Mouse (Mus musculus): ENCODE results near the gene Ddc. TPM values are rescaled to one million over a fixed set of nuclear protein-coding genes. Genes with fewer than 3 reads are reported as not detected.

Gene Ddc
- polyA plus RNA-seq, 1 experiment from 2014 or later: 112 TPM

DNA sequence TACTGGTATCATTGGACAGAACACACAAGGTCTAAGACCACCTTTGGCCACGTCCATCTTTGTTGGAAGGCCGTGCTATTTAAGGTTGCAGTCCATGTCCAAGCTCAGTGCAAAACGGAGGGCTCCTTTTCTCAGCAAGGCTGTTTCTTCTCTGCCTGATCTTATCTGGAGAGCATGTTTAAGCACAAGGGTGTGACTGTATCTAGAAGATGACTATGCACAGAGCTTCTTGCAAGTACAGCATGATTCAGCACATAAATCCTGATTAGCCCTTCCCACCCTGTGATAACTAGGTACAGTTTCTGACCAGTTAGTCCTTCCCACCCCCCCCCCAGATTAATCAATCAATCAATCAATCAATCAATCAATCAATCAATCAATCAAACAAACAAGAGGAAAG is 25.4 kb upstream of the Ddc start:
- no peak overlapping the region for H3K9ac ChIP-seq (ENCODE audit: low read length)
- WGBS: 68% methylated on average over 3 of the region's 3 CpGs
- H3K9me3 ChIP-seq (replicated peaks; ENCODE audit: control insufficient read depth, low read length): no peaks in the 10 kb centered on the region
- H3K27me3 ChIP-seq (ENCODE audit: control insufficient read depth, insufficient read depth, low read length): no peaks in the 10 kb centered on the region
- H3K4me1 ChIP-seq (ENCODE audit: control insufficient read depth, insufficient read depth, low read length): no peaks in the 10 kb centered on the region
- no peak overlapping the region for H3K27ac ChIP-seq (ENCODE audit: low read length)
- no peak overlapping the region for H3K4me3 ChIP-seq (ENCODE audit: low read length)
- ATAC-seq (replicated peaks; ENCODE audit: extremely low read depth, insufficient read depth, low FRiP score): no peak
- H3K36me3 ChIP-seq (ENCODE audit: control insufficient read depth, insufficient read depth): 0 out of 2 replicates have a peak, but pooled peaks cover 2% of the 10 kb centered on the region
- no peak overlapping the region for H3K4me2 ChIP-seq (ENCODE audit: low read depth, low read length)

DNA sequence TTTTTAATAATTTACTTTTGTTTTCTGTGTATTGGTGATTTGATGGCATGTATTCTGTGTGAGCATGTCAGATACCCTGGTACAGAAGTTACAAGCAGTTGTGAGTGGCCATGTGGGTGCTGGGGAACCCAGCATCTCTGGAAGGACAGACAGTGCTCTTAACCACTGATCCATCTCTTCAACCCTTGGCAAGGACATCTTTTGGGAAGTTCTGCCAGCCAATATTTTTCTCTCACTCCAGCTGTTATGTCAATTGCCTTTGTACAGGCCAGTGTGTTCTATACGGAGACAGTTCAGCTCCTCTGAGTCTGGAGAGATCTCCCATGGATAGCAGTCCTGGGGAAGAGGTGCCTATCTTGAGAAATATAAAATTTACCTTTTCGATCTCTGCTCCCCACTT is 24.2 kb upstream of the Ddc start:
- Histone ChIP-seq H3K4me3 (ENCODE audit: low read length) (no peak overlapping the region), H3K9ac (ENCODE audit: low read length) (no peak overlapping the region), H3K27me3 (ENCODE audit: control insufficient read depth, insufficient read depth, low read length) (no peaks in the 10 kb centered on the region), H3K9me3 (replicated peaks; ENCODE audit: control insufficient read depth, low read length) (no peaks in the 10 kb centered on the region; the same call in 1 of the 2 replicates), H3K36me3 (ENCODE audit: control insufficient read depth, insufficient read depth) (no peaks in the 10 kb centered on the region), H3K4me1 (ENCODE audit: control insufficient read depth, insufficient read depth, low read length) (no peaks in the 10 kb centered on the region), H3K4me2 (ENCODE audit: low read depth, low read length) (no peak overlapping the region), H3K27ac (ENCODE audit: low read length) (no peak overlapping the region)
- 79% methylated on average over 2 of the region's 2 CpGs for WGBS
- no peak for ATAC-seq (replicated peaks; ENCODE audit: extremely low read depth, insufficient read depth, low FRiP score)

DNA sequence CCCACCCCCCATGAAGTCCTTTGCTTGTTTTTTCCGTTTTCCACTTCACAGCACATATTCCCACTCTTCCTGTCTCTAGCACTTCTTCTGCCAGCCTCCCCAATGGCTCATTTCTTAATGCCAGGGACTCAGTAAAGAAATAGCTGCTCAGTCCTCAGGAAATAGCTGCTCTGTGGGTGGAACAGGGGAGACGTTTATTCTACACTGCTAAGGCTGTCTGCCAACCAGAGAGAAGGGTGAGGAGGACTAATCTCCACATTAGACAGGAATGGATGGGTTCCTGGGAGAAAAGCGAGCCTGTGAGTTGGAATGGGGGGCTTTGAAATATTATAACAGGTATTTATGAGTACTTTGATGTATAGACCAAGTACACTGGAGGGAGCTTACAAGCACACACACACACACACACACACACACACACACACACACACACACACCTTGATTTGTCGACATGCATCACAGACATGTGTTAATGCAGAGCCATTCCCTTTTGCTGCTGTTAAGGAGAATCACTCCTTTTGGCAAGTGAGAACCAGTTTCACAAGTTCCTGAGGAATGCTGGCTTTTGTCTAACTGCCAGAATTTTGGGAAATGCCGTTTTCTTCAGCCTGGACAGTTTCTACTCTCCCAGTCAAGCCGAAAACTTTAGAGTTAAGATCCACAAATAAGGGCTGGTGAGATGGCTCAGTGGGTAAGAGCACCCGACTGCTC is 9.9 kb upstream of the Ddc start:
- no peak overlapping the region for H3K4me3 ChIP-seq (ENCODE audit: low read length)
- H3K4me1 ChIP-seq (ENCODE audit: control insufficient read depth, insufficient read depth, low read length): peaks cover 4% of the 10 kb centered on the region
- ATAC-seq (replicated peaks; ENCODE audit: extremely low read depth, insufficient read depth, low FRiP score): no peak
- H3K27ac ChIP-seq (ENCODE audit: low read length): no peak overlapping the region
- no peak overlapping the region for H3K4me2 ChIP-seq (ENCODE audit: low read depth, low read length)
- 55% methylated on average over 7 of the region's 7 CpGs for WGBS
- H3K36me3 ChIP-seq (ENCODE audit: control insufficient read depth, insufficient read depth): no peaks in the 10 kb centered on the region
- H3K27me3 ChIP-seq (ENCODE audit: control insufficient read depth, insufficient read depth, low read length): no peaks in the 10 kb centered on the region
- H3K9me3 ChIP-seq (replicated peaks; ENCODE audit: control insufficient read depth, low read length): no peaks in the 10 kb centered on the region
- H3K9ac ChIP-seq (ENCODE audit: low read length): no peak overlapping the region

DNA sequence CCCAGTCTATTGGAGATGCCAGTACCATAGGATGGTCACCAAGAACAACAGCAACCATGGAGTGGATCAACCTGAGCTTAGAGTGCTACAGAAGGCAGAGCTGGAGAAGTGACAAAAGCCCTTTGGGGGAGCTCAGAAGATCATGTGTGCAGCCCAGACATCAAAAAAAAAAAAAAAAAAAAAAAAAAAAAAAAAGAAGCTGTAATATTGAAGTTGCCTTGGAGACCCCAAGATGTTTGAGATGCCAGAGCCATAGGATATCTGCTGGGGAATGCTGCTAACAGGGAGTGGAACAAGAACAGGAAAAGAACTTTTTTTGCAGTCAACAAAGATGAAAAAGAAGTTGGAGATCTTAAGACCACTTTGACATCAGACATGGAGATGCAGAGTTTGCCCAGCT is 7.6 kb upstream of the Ddc start:
- ATAC-seq (replicated peaks; ENCODE audit: extremely low read depth, insufficient read depth, low FRiP score): no peak
- Histone ChIP-seq H3K9ac (ENCODE audit: low read length) (no peak overlapping the region), H3K4me1 (ENCODE audit: control insufficient read depth, insufficient read depth, low read length) (peaks cover 13% of the 10 kb centered on the region), H3K9me3 (replicated peaks; ENCODE audit: control insufficient read depth, low read length) (no peaks in the 10 kb centered on the region), H3K4me2 (ENCODE audit: low read depth, low read length) (no peak overlapping the region), H3K36me3 (ENCODE audit: control insufficient read depth, insufficient read depth) (no peaks in the 10 kb centered on the region), H3K27me3 (ENCODE audit: control insufficient read depth, insufficient read depth, low read length) (no peaks in the 10 kb centered on the region), H3K4me3 (ENCODE audit: low read length) (no peak overlapping the region), H3K27ac (ENCODE audit: low read length) (no peak overlapping the region)

DNA sequence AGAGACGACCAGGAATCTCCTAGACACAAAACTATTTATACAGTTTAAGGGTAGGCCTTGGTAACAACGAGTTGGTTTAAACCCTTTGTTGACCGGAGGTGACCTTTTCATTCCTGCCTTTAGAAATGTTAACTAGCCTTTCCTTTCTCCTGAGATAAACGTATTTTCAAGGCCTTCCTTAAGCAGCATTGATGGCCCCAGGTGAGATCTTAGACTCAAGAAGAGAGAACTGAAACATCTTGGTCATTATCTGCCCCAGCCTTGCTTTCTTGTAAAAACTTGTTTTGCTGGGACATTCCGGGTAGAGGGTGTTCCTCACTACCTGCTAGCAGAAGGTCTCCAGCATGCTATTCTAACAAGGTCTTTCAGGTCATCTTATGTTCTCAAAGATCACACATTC is 7.1 kb upstream of the Ddc start:
- Histone ChIP-seq H3K27me3 (ENCODE audit: control insufficient read depth, insufficient read depth, low read length) (no peaks in the 10 kb centered on the region), H3K4me1 (ENCODE audit: control insufficient read depth, insufficient read depth, low read length) (peaks cover 13% of the 10 kb centered on the region), H3K27ac (ENCODE audit: low read length) (no peak overlapping the region), H3K4me2 (ENCODE audit: low read depth, low read length) (no peak overlapping the region), H3K9ac (ENCODE audit: low read length) (no peak overlapping the region), H3K4me3 (ENCODE audit: low read length) (no peak overlapping the region), H3K36me3 (ENCODE audit: control insufficient read depth, insufficient read depth) (no peaks in the 10 kb centered on the region), H3K9me3 (replicated peaks; ENCODE audit: control insufficient read depth, low read length) (no peaks in the 10 kb centered on the region)
- 75% methylated on average over 5 of the region's 5 CpGs for WGBS
- ATAC-seq (replicated peaks; ENCODE audit: extremely low read depth, insufficient read depth, low FRiP score): no peak

DNA sequence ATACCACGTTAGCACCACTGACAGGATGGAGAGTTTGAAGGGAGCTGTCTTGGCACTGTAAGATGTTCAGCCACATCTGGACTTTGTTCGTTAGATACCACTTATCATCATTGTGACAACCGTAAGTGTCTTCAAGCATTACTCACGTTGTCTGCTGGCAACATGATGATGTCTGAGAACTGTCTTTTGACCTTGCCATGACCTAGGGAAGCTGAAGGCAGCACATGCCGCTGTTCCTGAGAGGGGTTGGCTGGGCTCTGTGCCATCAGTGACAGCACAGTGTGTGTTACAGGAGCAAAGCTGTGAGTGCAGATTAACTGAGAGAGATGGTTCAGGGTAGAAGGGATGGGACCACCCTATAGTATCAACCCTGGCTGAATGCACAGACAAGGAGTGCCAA is 3.6 kb upstream of the Ddc start:
- Histone ChIP-seq H3K27me3 (ENCODE audit: control insufficient read depth, insufficient read depth, low read length) (no peaks in the 10 kb centered on the region), H3K9me3 (replicated peaks; ENCODE audit: control insufficient read depth, low read length) (no peaks in the 10 kb centered on the region), H3K36me3 (ENCODE audit: control insufficient read depth, insufficient read depth) (no peaks in the 10 kb centered on the region), H3K27ac (ENCODE audit: low read length) (peak overlapping the region; percentile 93), H3K4me1 (ENCODE audit: control insufficient read depth, insufficient read depth, low read length) (peaks cover 17% of the 10 kb centered on the region), H3K4me3 (ENCODE audit: low read length) (no peak overlapping the region), H3K4me2 (ENCODE audit: low read depth, low read length) (no peak overlapping the region), H3K9ac (ENCODE audit: low read length) (peak overlapping the region; percentile 32; the same call in 1 of the 2 replicates)
- WGBS: 19% methylated on average over 5 of the region's 5 CpGs
- peak; percentile 94 for ATAC-seq (replicated peaks; ENCODE audit: extremely low read depth, insufficient read depth, low FRiP score)

DNA sequence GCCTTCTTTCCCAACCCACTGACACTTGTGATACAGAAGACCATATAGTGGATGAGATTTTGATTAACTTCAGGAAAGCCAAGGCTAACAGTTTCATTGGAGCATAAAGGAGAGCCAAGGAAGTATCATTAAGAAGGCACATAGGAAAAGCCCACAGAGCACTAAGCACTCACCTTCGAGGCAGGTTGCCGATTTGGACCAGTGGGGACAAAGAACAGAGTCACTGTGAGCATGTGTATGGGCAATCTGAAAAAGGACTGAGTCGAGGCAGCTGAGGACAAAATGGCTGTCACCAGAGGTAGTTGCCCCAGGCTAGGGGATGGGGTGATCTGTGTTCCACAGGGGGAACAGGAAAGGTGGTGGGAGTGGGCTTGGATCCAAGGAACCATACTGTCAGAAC is 552 bp upstream of the Ddc start:
- Histone ChIP-seq H3K4me2 (ENCODE audit: low read depth, low read length) (no peak overlapping the region), H3K27ac (ENCODE audit: low read length) (no peak overlapping the region), H3K9me3 (replicated peaks; ENCODE audit: control insufficient read depth, low read length) (no peaks in the 10 kb centered on the region), H3K9ac (ENCODE audit: low read length) (no peak overlapping the region), H3K4me1 (ENCODE audit: control insufficient read depth, insufficient read depth, low read length) (peaks cover 17% of the 10 kb centered on the region), H3K36me3 (ENCODE audit: control insufficient read depth, insufficient read depth) (no peaks in the 10 kb centered on the region), H3K27me3 (ENCODE audit: control insufficient read depth, insufficient read depth, low read length) (no peaks in the 10 kb centered on the region), H3K4me3 (ENCODE audit: low read length) (no peak overlapping the region)
- 90% methylated on average over 3 of the region's 3 CpGs for WGBS
- no peak for ATAC-seq (replicated peaks; ENCODE audit: extremely low read depth, insufficient read depth, low FRiP score)

DNA sequence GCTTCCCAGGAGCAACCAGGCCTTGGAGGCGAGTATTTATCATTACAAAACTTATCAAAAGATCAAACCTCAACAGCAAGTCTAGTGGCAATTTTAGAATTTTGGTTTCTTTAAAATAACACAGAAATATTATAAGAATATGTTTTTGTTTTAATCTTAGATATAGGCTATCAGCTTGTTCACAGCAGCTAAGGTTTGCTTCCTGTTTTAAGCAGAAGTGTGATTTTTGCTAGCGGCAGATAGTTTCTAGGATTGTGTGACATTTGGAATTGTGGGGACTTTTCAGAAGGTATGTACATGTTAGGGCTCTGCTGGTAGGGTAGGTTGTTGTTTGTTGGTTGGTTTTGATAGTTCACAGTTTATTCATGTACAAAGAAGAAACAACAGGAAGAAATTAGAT is 2.5 kb downstream of the Ddc start:
- no peak overlapping the region for H3K27ac ChIP-seq (ENCODE audit: low read length)
- WGBS: 81% methylated on average over 2 of the region's 2 CpGs
- no peak for ATAC-seq (replicated peaks; ENCODE audit: extremely low read depth, insufficient read depth, low FRiP score)

DNA sequence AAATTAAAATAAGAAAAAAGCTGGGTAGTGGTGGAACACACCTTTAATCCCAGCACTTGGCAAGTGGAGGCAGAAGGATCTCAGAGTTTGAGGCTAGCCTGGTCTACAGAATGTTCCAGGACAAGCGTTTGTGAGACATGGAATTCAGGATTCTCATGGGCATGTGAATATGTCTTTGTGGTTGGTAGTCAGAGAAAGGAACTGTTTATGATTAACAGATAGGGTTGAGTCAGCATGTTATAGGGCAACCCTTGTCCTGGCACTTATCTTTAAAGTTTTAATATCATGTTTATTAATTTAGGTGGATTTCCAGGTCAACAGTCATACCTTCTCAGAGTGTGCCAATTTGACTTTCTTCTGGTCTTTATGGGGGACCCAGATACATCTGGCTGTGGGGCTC is 4.2 kb downstream of the Ddc start:
- Histone ChIP-seq H3K4me2 (ENCODE audit: low read depth, low read length) (no peak overlapping the region), H3K27ac (ENCODE audit: low read length) (no peak overlapping the region), H3K9me3 (replicated peaks; ENCODE audit: control insufficient read depth, low read length) (no peaks in the 10 kb centered on the region), H3K4me3 (ENCODE audit: low read length) (no peak overlapping the region), H3K9ac (ENCODE audit: low read length) (no peak overlapping the region), H3K27me3 (ENCODE audit: control insufficient read depth, insufficient read depth, low read length) (no peaks in the 10 kb centered on the region), H3K36me3 (ENCODE audit: control insufficient read depth, insufficient read depth) (no peaks in the 10 kb centered on the region), H3K4me1 (ENCODE audit: control insufficient read depth, insufficient read depth, low read length) (peaks cover 12% of the 10 kb centered on the region)
- WGBS: 83% methylated on average over 1 of the region's 1 CpGs
- ATAC-seq (replicated peaks; ENCODE audit: extremely low read depth, insufficient read depth, low FRiP score): no peak

More for the DNA sequence above, 2.5 kb downstream of the Ddc start:
- Histone ChIP-seq H3K4me3 (ENCODE audit: low read length) (no peak overlapping the region), H3K27me3 (ENCODE audit: control insufficient read depth, insufficient read depth, low read length) (no peaks in the 10 kb centered on the region), H3K4me1 (ENCODE audit: control insufficient read depth, insufficient read depth, low read length) (peaks cover 12% of the 10 kb centered on the region), H3K36me3 (ENCODE audit: control insufficient read depth, insufficient read depth) (no peaks in the 10 kb centered on the region), H3K9ac (ENCODE audit: low read length) (no peak overlapping the region), H3K9me3 (replicated peaks; ENCODE audit: control insufficient read depth, low read length) (no peaks in the 10 kb centered on the region), H3K4me2 (ENCODE audit: low read depth, low read length) (no peak overlapping the region)

All from heart, embryonic 16.5 days (tissue).